ENCODE assay signal across 9 mouse cellular contexts in the genomic region with DNA sequence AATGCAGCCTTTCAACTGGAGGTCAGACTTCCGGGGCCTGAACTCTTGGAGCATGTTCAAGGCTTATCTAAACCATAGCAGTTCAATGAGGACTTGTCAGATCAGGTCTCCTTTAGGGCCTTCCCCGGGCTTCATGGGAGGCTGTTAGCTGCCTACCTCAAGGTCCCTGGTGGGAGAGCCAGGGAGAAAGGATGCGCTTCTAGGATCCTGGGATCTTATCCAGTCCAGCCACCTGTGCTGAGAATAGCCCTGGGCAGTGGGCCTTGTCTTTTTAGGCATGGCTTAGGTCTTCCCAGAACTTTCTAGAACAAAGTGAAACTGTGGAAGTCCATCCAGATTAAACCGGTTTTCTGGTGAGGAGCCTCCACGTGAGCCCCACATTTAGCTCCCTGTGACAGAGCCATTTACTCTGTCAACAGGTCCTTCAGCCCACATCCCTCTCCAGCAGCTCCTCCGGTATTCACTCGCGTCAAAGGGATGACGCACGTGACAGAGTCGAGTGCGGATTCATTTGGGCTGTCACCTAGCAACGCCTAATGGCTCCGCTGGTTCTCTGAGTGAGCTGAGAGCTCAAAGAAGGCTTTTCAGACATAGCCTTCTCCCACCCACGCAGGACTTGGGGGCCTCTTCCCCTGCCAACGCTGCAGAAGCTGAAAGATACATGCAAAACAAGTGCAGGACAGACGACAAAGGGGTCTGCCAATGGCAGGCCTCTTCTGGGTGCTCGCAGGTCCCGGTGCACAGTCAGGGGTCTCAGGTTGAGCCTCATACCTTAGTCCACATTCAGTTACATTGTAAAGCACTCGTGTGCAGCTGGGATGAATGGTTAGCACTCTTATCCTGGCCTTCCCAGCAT. TPM values are rescaled to one million over a fixed set of nuclear protein-coding genes. Genes with fewer than 3 reads are reported as not detected.
DNase-seq lines count a peak whose midpoint lies in the region; ATAC-seq lines count a peak whose summit lies in the region.
"Had no signal": no experiment of that assay in that cellular context is flagged by ENCODE, and none has a peak within 500 bp of the region (broad histone marks: within the 10 kb centered on the region; RNA-seq: fewer than 3 reads in every experiment).

No protein-coding gene starts in this region.

- H3K36me3 ChIP-seq in forebrain, embryonic 11.5 days (ENCODE audit: control insufficient read depth, insufficient read depth, low read length): no peaks in the 10 kb centered on the region
- H3K36me3 ChIP-seq in midbrain, embryonic 16.5 days (ENCODE audit: control insufficient read depth, insufficient read depth, low read length): no peaks in the 10 kb centered on the region

- no peak overlapping the region for H3K4me3 ChIP-seq in forebrain, embryonic 11.5 days (ENCODE audit: low read depth, low read length)
- H3K4me3 ChIP-seq in midbrain, embryonic 16.5 days (ENCODE audit: low read depth, low read length): no peak overlapping the region

- 37% methylated on average over 20 of the region's 20 CpGs for WGBS in forebrain, embryonic 11.5 days
- 21% methylated on average over 20 of the region's 20 CpGs for WGBS in midbrain, embryonic 16.5 days

- intact Hi-C loops in heart, postnatal 36 days (cut with DNase I): no loop called here
- intact Hi-C loops in left cerebral cortex, postnatal 25 days (cut with DNase I): no loop called here

- peaks cover 7% of the 10 kb centered on the region for H3K4me1 ChIP-seq in forebrain, embryonic 11.5 days (replicated peaks; ENCODE audit: control insufficient read depth, insufficient read depth, low read length)
- H3K4me1 ChIP-seq in midbrain, embryonic 16.5 days (ENCODE audit: control insufficient read depth, insufficient read depth, low read length): peaks cover 14% of the 10 kb centered on the region

- no peaks in the 10 kb centered on the region for H3K9me3 ChIP-seq in forebrain, embryonic 11.5 days (ENCODE audit: control insufficient read depth, low read length)
- H3K9me3 ChIP-seq in midbrain, embryonic 16.5 days (replicated peaks; ENCODE audit: control insufficient read depth, low read length, poor library complexity, severe bottlenecking): no peaks in the 10 kb centered on the region

- H3K27me3 ChIP-seq in forebrain, embryonic 11.5 days (ENCODE audit: control insufficient read depth, insufficient read depth, low read length): no peaks in the 10 kb centered on the region
- H3K27me3 ChIP-seq in midbrain, embryonic 16.5 days (ENCODE audit: control insufficient read depth, insufficient read depth, low read depth, low read length): no peaks in the 10 kb centered on the region

- peak overlapping the region; percentile 84 for H3K27ac ChIP-seq in forebrain, embryonic 11.5 days (ENCODE audit: low read depth, low read length)
- peak overlapping the region; percentile 73 for H3K27ac ChIP-seq in midbrain, embryonic 16.5 days (ENCODE audit: low read length)

- no peak overlapping the region for H3K4me2 ChIP-seq in forebrain, embryonic 11.5 days (ENCODE audit: low read depth, low read length, severe bottlenecking)
- peak overlapping the region; percentile 19; the same call in 1 of the 2 replicates for H3K4me2 ChIP-seq in midbrain, embryonic 16.5 days (ENCODE audit: low read length)

- DNase-seq in brain, embryonic 18.5 days (ENCODE audit: low read depth, low spot score): peak; percentile 78
- DNase-seq in forebrain, embryonic 11.5 days (ENCODE audit: low spot score): peak; percentile 80
- peak; percentile 18 to 41 for DNase-seq in heart, postnatal 36 days
- peak; percentile 83 to 94 for DNase-seq in left cerebral cortex, postnatal 25 days (ENCODE audit: low spot score in 2 of 2)
- no peak for DNase-seq in adrenal gland, postnatal 14 days
- no peak for DNase-seq in urinary bladder, postnatal 25 days (ENCODE audit: low spot score)

- H3K9ac ChIP-seq in forebrain, embryonic 11.5 days (ENCODE audit: low read length): peak overlapping the region; percentile 14; the same call in 1 of the 2 replicates
- no peak overlapping the region for H3K9ac ChIP-seq in midbrain, embryonic 16.5 days (ENCODE audit: low read depth, low read length)

- ATAC-seq in forebrain, embryonic 11.5 days (replicated peaks; ENCODE audit: low FRiP score): peak; percentile 91
- ATAC-seq in midbrain, embryonic 16.5 days: peak; percentile 94
- ATAC-seq in monocyte, adult 5-6 weeks (replicated peaks; ENCODE audit: insufficient number of reproducible peaks, low FRiP score, low TSS enrichment, poor library complexity, severe bottlenecking): no peak

RNA-seq across cellular contexts. Expression of a gene that starts 4.5 kb away (rescaled TPM):
- polyA plus RNA-seq in forebrain, embryonic 11.5 days (2014; fragmentation: Nextera tagmentation; extraction: Ambion mirVana): 5.4 and 5.6 TPM in 2 replicates
- not detected for total RNA-seq in heart, postnatal 36 days (2021)
- under 1 TPM; 0.16 to 0.18 TPM for total RNA-seq in left cerebral cortex, postnatal 25 days (2021)
- 1.0 and 1.4 TPM in 2 replicates for polyA plus RNA-seq in midbrain, embryonic 16.5 days (2015; fragmentation: Nextera tagmentation; extraction: Ambion mirVana)
- total RNA-seq in adrenal gland, postnatal 14 days (2021): 1.7 and 2.1 TPM in 2 replicates
- not detected in 3 replicates for total RNA-seq in monocyte, adult 5-6 weeks (2017)
- polyA plus RNA-seq: large intestine, adult 2 months had no signal

RNA-seq across cellular contexts. Expression of a gene that starts 31.3 kb away (rescaled TPM):
- 4.0 TPM in 2 replicates for polyA plus RNA-seq in forebrain, embryonic 11.5 days (2014; fragmentation: Nextera tagmentation; extraction: Ambion mirVana)
- total RNA-seq in heart, postnatal 36 days (2021): not detected
- total RNA-seq in left cerebral cortex, postnatal 25 days (2021): 1 to 10 TPM; 2.2 to 2.3 TPM
- 9.0 and 10.2 TPM in 2 replicates for polyA plus RNA-seq in midbrain, embryonic 16.5 days (2015; fragmentation: Nextera tagmentation; extraction: Ambion mirVana)
- 0.56 and 0.90 TPM in 2 replicates for total RNA-seq in adrenal gland, postnatal 14 days (2021)
- not detected in 3 replicates for total RNA-seq in monocyte, adult 5-6 weeks (2017)

RNA-seq across cellular contexts. Expression of a gene that starts 38.1 kb away (rescaled TPM):
- polyA plus RNA-seq in forebrain, embryonic 11.5 days (2014; fragmentation: Nextera tagmentation; extraction: Ambion mirVana): 0.15 and 0.72 TPM in 2 replicates
- total RNA-seq in heart, postnatal 36 days (2021): not detected
- total RNA-seq in left cerebral cortex, postnatal 25 days (2021): not detected
- polyA plus RNA-seq in midbrain, embryonic 16.5 days (2015; fragmentation: Nextera tagmentation; extraction: Ambion mirVana): not detected in 2 replicates
- total RNA-seq in adrenal gland, postnatal 14 days (2021): not detected in 2 replicates
- not detected in 3 replicates for total RNA-seq in monocyte, adult 5-6 weeks (2017)
- polyA plus RNA-seq: large intestine, adult 2 months had no signal

Comparison
In these comparisons a context has a peak if more than half of its experiments do, and no peak if none do; other contexts are left out.
1. DNase-seq: peak in brain, embryonic 18.5 days (single experiment), forebrain, embryonic 11.5 days (single experiment), heart, postnatal 36 days (2 of 2) and left cerebral cortex, postnatal 25 days (2 of 2); none in adrenal gland, postnatal 14 days (single experiment) and urinary bladder, postnatal 25 days (single experiment).